Mouse (Mus musculus) ES-E14 (cell line): ENCODE measurements around the gene Arf5.

Experiments used
- CHD2 ChIP-seq: IDR thresholded peaks from 2 replicates; pipeline ENCODE4 v1.6.1; 2014; ENCODE audit warnings: mild to moderate bottlenecking, low read depth, low read length, inconsistent platforms
- ZC3H11A ChIP-seq: IDR thresholded peaks from 2 replicates; pipeline ENCODE4 v1.6.1; 2012; ENCODE audit warnings: low read depth, mild to moderate bottlenecking, inconsistent platforms, low read length, borderline replicate concordance
- ZNF384 ChIP-seq: IDR thresholded peaks from 2 replicates; pipeline ENCODE4 v1.6.1; 2012; ENCODE audit warnings: low read depth, low read length, inconsistent platforms

- TF ChIP-seq CHD2 (no peak), ZNF384 (no peak), ZC3H11A (no peak)
Measured at GRCm38 (mm10) chr6:28425019-28425418, 1.7 kb downstream of the Arf5 start.
